Mouse (Mus musculus) embryonic fibroblast, embryonic 13.5 days (primary cell): ENCODE data around the gene Prkcq. TPM values are rescaled to one million over a fixed set of nuclear protein-coding genes. Genes with fewer than 3 reads are reported as not detected.
A peak's percentile ranks its signal among the peaks of the same experiment; 100 is the strongest.

Experiments
- H3K27ac ChIP-seq: 2 replicates; pipeline ENCODE4 v1.5.1; 2012; ENCODE audit warnings: low read length, control low read depth, inconsistent platforms; ENCODE audit not compliant: insufficient read depth
- H3K4me1 ChIP-seq: 2 replicates; pipeline ENCODE4 v1.6.1; 2011; ENCODE audit warnings: low read length; ENCODE audit not compliant: control insufficient read depth, insufficient read depth
- H3K4me3 ChIP-seq: 2 replicates; pipeline ENCODE4 v1.5.1; 2011; ENCODE audit warnings: mild to moderate bottlenecking, control low read depth, low read length; ENCODE audit not compliant: insufficient read depth
- CTCF ChIP-seq: IDR thresholded peaks from 2 replicates; pipeline ENCODE4 v1.5.1; 2011; ENCODE audit warnings: mild to moderate bottlenecking, control low read depth, low read length, moderate library complexity, borderline replicate concordance; ENCODE audit not compliant: insufficient read depth
- POLR2A ChIP-seq: IDR thresholded peaks from 2 replicates; pipeline ENCODE4 v1.6.1; 2011; ENCODE audit warnings: low read depth, mild to moderate bottlenecking, control low read depth, low read length, moderate library complexity
- polyA plus RNA-seq: library from polyadenylated mRNA; stranded (reverse); fragments of >200 nt; gene quantifications from 2 replicates; pipeline ENCODE4 v1.2.4, GENCODE M21; 2011; ENCODE audit warnings: low read depth; ENCODE audit not compliant: missing spikeins, insufficient read length

Gene Prkcq
- polyA plus RNA-seq, 1 experiment: 0.67 TPM

- H3K4me3 ChIP-seq: no peak overlapping the region
- TF ChIP-seq POLR2A: no peak
- no peak for TF ChIP-seq CTCF
- no peaks in the 10 kb centered on the region for H3K4me1 ChIP-seq
- no peak overlapping the region for H3K27ac ChIP-seq
Observed at GRCm38 (mm10) chr2:11280247-11280646, 108.3 kb downstream of the Prkcq start.

- H3K4me3 ChIP-seq: no peak overlapping the region
- TF ChIP-seq POLR2A (no peak), CTCF (no peak)
- H3K4me1 ChIP-seq: no peaks in the 10 kb centered on the region
- no peak overlapping the region for H3K27ac ChIP-seq
Observed at GRCm38 (mm10) chr2:11287834-11288530, 116.1 kb downstream of the Prkcq start.

- TF ChIP-seq CTCF (peak; percentile 86), POLR2A (no peak)
- Histone ChIP-seq H3K4me3 (no peak overlapping the region), H3K27ac (no peak overlapping the region), H3K4me1 (no peaks in the 10 kb centered on the region)
Observed at GRCm38 (mm10) chr2:11288531-11288846, 116.6 kb downstream of the Prkcq start.

- TF ChIP-seq CTCF (no peak), POLR2A (no peak)
- no peak overlapping the region for H3K4me3 ChIP-seq
- no peaks in the 10 kb centered on the region for H3K4me1 ChIP-seq
- H3K27ac ChIP-seq: no peak overlapping the region
Observed at GRCm38 (mm10) chr2:11290931-11291330, 119.0 kb downstream of the Prkcq start.

GRCm38 (mm10) chr2:11291570-11292405, 119.9 kb downstream of the Prkcq start:
- Histone ChIP-seq H3K27ac (no peak overlapping the region), H3K4me1 (no peaks in the 10 kb centered on the region), H3K4me3 (no peak overlapping the region)
- TF ChIP-seq CTCF (no peak), POLR2A (no peak)

- TF ChIP-seq POLR2A (no peak), CTCF (no peak)
- Histone ChIP-seq H3K4me1 (no peaks in the 10 kb centered on the region), H3K27ac (no peak overlapping the region), H3K4me3 (no peak overlapping the region)
Observed at GRCm38 (mm10) chr2:11293144-11293543, 121.2 kb downstream of the Prkcq start.

- H3K4me1 ChIP-seq: no peaks in the 10 kb centered on the region
- no peak overlapping the region for H3K4me3 ChIP-seq
- TF ChIP-seq CTCF: no peak
- no peak for TF ChIP-seq POLR2A
- H3K27ac ChIP-seq: no peak overlapping the region
Observed at GRCm38 (mm10) chr2:11294643-11295191, 122.8 kb downstream of the Prkcq start.

- H3K27ac ChIP-seq: no peak overlapping the region
- H3K4me3 ChIP-seq: no peak overlapping the region
- no peaks in the 10 kb centered on the region for H3K4me1 ChIP-seq
- no peak for TF ChIP-seq POLR2A
- TF ChIP-seq CTCF: no peak
Observed at GRCm38 (mm10) chr2:11298811-11299210, 126.9 kb downstream of the Prkcq start.

- Histone ChIP-seq H3K27ac (no peak overlapping the region), H3K4me1 (no peaks in the 10 kb centered on the region), H3K4me3 (no peak overlapping the region)
- TF ChIP-seq POLR2A: no peak
- no peak for TF ChIP-seq CTCF
Observed at GRCm38 (mm10) chr2:11299366-11299765, 127.5 kb downstream of the Prkcq start.

- Histone ChIP-seq H3K4me1 (no peaks in the 10 kb centered on the region), H3K27ac (no peak overlapping the region), H3K4me3 (no peak overlapping the region)
- TF ChIP-seq CTCF (no peak), POLR2A (no peak)
Observed at GRCm38 (mm10) chr2:11300362-11300761, 128.5 kb downstream of the Prkcq start.
